Mouse (Mus musculus) ES-E14 (cell line): ENCODE results near the gene Psmd7. TPM values are rescaled to one million over a fixed set of nuclear protein-coding genes. Genes with fewer than 3 reads are reported as not detected.

Experiments
- DNase-seq: peaks from one replicate; pipeline ENCODE4 v3.0.0-alpha.2; 2013; ENCODE audit warnings: low read depth, low spot score
- H3K27ac ChIP-seq: 2 replicates; pipeline ENCODE4 v1.5.1; 2012; ENCODE audit warnings: low read depth, mild to moderate bottlenecking, low read length, moderate library complexity, mixed read lengths; ENCODE audit not compliant: poor library complexity, insufficient read depth, severe bottlenecking
- H3K36me3 ChIP-seq: 2 replicates; pipeline ENCODE4 v1.6.1; 2012; ENCODE audit warnings: mild to moderate bottlenecking, low read length, moderate library complexity, mixed read lengths; ENCODE audit not compliant: control insufficient read depth, poor library complexity, insufficient read depth, severe bottlenecking
- H3K4me1 ChIP-seq, 2 experiments: fragments of 150-350 bp in 1 of 2; sonication (generic) in 1 of 2; 2 replicates each; pipeline ENCODE4 v1.6.1; 2012; ENCODE audit warnings: low read length in 2 of 2, mild to moderate bottlenecking in 1 of 2, mixed read lengths in 1 of 2; ENCODE audit not compliant: control insufficient read depth in 2 of 2, insufficient read depth in 2 of 2, poor library complexity in 1 of 2
- H3K4me3 ChIP-seq, 2 experiments: fragments of 150-350 bp in 1 of 2; sonication (generic) in 1 of 2; 2 replicates each; pipeline ENCODE4 v1.5.1; 2012; ENCODE audit warnings: low read length in 2 of 2, low read depth in 1 of 2, mild to moderate bottlenecking in 1 of 2, mixed read lengths in 1 of 2; ENCODE audit not compliant: insufficient read depth in 1 of 2, poor library complexity in 1 of 2, severe bottlenecking in 1 of 2
- H3K9ac ChIP-seq: 2 replicates; pipeline ENCODE4 v1.6.1; 2012; ENCODE audit warnings: low read depth, mild to moderate bottlenecking, low read length, mixed read lengths; ENCODE audit not compliant: poor library complexity, insufficient read depth, severe bottlenecking
- H3K9me3 ChIP-seq: fragments of 150-350 bp; sonication (generic); 2 replicates; pipeline ENCODE4 v1.6.1; 2012; ENCODE audit warnings: low read depth, mild to moderate bottlenecking, low read length; ENCODE audit not compliant: control insufficient read depth, insufficient read depth
- CHD2 ChIP-seq: IDR thresholded peaks from 2 replicates; pipeline ENCODE4 v1.6.1; 2014; ENCODE audit warnings: mild to moderate bottlenecking, low read depth, low read length, inconsistent platforms
- HCFC1 ChIP-seq: IDR thresholded peaks from 2 replicates; pipeline ENCODE4 v1.6.1; 2012; ENCODE audit warnings: low read length, inconsistent platforms, borderline replicate concordance; ENCODE audit not compliant: insufficient read depth
- MAFK ChIP-seq: IDR thresholded peaks from 2 replicates; pipeline ENCODE4 v1.6.1; 2014; ENCODE audit warnings: mild to moderate bottlenecking, low read depth, low read length, inconsistent platforms; ENCODE audit not compliant: insufficient read depth
- ZC3H11A ChIP-seq: IDR thresholded peaks from 2 replicates; pipeline ENCODE4 v1.6.1; 2012; ENCODE audit warnings: low read depth, mild to moderate bottlenecking, inconsistent platforms, low read length, borderline replicate concordance
- ZNF384 ChIP-seq: IDR thresholded peaks from 2 replicates; pipeline ENCODE4 v1.6.1; 2012; ENCODE audit warnings: low read depth, low read length, inconsistent platforms
- in situ Hi-C, 2 experiments: fragments of 600-800 bp; cut with MboI; formaldehyde crosslinking; loops; one replicate each; pipeline ENCODE4 v1.15.1; 2025; ENCODE audit warnings: low sequenced_read_pairs in 2 of 2, inconsistent platforms in 1 of 2; ENCODE audit not compliant: unreplicated experiment in 2 of 2
- total RNA-seq: library from RNA; depleted of rRNA; stranded (reverse); fragments of 300-350 nt; gene quantifications from 2 replicates; pipeline ENCODE4 v1.2.3, GENCODE M21; 2012

Gene Psmd7
- total RNA-seq, 1 experiment, result 150 TPM

GRCm38 (mm10) chr8:107544651-107545174 lies 43.6 kb downstream of the Psmd7 start:
- no peak for TF ChIP-seq HCFC1
- TF ChIP-seq CHD2, result no peak
- no peak for TF ChIP-seq MAFK
- no peak for TF ChIP-seq ZC3H11A
- TF ChIP-seq ZNF384, result no peak
- Histone ChIP-seq H3K36me3 (peaks cover 5% of the 10 kb centered on the region; the same call in 1 of the 2 replicates), H3K4me3 (no peak overlapping the region), H3K9me3 (no peaks in the 10 kb centered on the region), H3K9ac (no peak overlapping the region; the same call in 1 of the 2 replicates), H3K4me1 (peaks cover 4 to 9% of the 10 kb centered on the region in 2 experiments; a peak in 1 of 4 replicates), H3K27ac (no peak overlapping the region)
- DNase-seq, result no peak
- in situ Hi-C loops, result no loop called here

DNA sequence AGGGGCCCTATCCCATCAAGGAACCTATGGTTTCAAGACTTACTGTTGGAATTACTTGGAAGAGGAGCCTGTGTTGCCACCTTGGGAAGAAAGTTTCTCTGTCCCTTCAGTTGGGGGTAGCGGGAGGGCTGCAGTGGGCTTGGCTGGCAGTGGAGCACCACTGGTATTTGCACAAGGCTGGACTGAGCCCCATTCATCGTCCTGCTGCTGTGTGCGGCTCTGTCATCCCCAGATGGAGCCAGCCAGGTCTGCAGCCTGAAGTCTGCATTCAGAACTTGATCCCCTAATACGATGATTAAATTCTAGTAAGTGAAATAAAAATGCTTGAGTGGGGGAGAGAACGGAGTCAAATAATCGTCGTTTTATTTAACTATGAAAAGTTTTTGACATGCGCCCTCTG lies 44.1 kb downstream of the Psmd7 start:
- Histone ChIP-seq H3K36me3 (peaks cover 4% of the 10 kb centered on the region; the same call in 1 of the 2 replicates), H3K27ac (no peak overlapping the region), H3K9me3 (no peaks in the 10 kb centered on the region), H3K9ac (no peak overlapping the region), H3K4me3 (no peak overlapping the region), H3K4me1 (peaks cover 4 to 9% of the 10 kb centered on the region in 2 experiments; a peak in 1 of 4 replicates)
- DNase-seq, result no peak
- TF ChIP-seq HCFC1 (no peak), CHD2 (no peak), ZNF384 (no peak), ZC3H11A (no peak), MAFK (no peak)
- in situ Hi-C loops, result no loop called here

DNA sequence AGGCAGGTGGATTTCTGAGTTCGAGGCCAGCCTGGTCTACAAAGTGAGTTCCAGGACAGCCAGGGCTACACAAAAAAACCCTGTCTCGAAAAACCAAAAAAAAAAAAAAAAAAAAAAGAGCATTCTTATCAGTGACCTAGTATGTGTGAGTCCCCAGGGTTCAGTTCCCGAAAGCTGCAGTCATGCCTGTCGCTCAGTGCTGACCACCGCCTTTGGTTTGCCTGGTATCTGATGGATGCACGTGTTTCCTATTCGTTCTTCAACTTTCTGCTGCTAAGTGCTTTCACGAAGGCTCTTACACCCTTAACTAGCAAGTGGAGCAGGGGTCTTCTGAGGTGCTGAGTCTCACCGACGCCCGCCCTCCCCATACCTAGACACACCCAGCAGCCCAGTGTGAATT lies 44.5 kb downstream of the Psmd7 start:
- in situ Hi-C loops, result no loop called here
- H3K9ac ChIP-seq, result no peak overlapping the region
- DNase-seq, result no peak
- H3K4me1 ChIP-seq, result peaks cover 4 to 9% of the 10 kb centered on the region in 2 experiments; a peak in 1 of 4 replicates
- peaks cover 4% of the 10 kb centered on the region; the same call in 1 of the 2 replicates for H3K36me3 ChIP-seq
- no peaks in the 10 kb centered on the region for H3K9me3 ChIP-seq
- TF ChIP-seq ZNF384 (no peak), ZC3H11A (no peak), CHD2 (no peak), HCFC1 (no peak), MAFK (no peak)
- no peak overlapping the region for H3K4me3 ChIP-seq
- H3K27ac ChIP-seq, result no peak overlapping the region

DNA sequence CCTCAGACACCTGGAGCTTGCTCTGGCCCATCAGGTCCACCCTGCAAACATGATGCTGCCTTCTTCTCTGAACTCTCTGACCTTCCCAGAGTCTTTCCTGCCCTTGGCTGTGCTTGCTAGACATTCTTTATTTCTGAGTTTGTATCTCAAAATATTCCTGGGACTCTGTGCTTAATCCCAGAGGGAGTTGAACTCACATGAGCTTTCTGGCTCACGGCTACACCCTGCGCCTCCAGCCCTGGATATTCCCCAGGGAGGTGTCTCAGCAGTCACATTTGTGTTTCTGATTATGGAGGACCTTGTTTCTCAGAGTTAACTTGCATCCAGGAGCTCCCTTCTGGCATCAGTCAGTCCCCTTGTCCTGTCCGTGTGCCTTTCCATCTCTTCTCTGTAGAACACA lies 46.1 kb downstream of the Psmd7 start:
- Histone ChIP-seq H3K36me3 (peaks cover 6% of the 10 kb centered on the region; the same call in 1 of the 2 replicates), H3K4me1 (peaks cover 4 to 9% of the 10 kb centered on the region in 2 experiments; a peak in 1 of 4 replicates), H3K4me3 (no peak overlapping the region), H3K9ac (no peak overlapping the region), H3K27ac (no peak overlapping the region), H3K9me3 (no peaks in the 10 kb centered on the region)
- in situ Hi-C loops, result no loop called here
- DNase-seq, result no peak
- TF ChIP-seq ZC3H11A (no peak), CHD2 (no peak), ZNF384 (no peak), MAFK (no peak), HCFC1 (no peak)
